Mouse (Mus musculus): ENCODE data around the gene Lcn2.
"Not testable (repeated sequence)": the region's sequence is repeated elsewhere in the genome, so short reads cannot be mapped to it uniquely, and the experiment has no call there.

The Lcn2 gene

DNA sequence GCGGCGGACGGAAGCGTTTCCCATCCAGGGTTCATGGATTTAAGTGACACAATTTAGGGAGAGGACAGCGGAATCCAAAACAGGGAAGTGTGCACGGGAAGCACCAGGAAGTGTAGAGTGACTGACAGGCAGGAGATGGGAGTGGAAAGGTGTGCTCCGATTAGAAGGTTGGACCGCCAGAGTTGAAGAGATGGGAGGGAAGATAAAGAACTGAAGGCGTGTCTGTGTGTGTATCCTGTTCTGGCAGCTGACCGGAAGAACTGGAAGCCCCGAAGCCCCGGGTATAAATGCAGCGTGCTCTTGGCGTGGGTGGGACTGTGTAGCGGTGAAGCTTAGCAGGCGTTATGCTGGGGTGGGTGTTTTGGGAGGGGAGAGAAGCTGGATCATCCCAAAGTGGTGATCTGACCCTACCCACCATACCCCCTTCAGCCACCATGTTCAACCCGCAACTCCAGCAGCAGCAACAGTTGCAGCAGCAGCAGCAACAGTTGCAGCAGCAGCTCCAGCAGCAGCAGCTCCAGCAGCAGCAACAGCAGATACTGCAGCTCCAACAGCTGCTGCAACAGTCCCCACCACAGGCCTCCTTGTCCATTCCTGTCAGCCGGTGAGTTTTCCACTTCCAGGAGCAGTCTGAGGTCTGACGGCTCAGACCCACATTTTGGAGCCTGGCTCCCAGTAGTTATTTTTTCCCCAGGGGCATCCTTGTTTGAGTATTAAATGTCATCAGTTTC lies 24.5 kb downstream of the Lcn2 start:
- peak in 1 of 2 experiments; percentile 44 for DNase-seq

DNA sequence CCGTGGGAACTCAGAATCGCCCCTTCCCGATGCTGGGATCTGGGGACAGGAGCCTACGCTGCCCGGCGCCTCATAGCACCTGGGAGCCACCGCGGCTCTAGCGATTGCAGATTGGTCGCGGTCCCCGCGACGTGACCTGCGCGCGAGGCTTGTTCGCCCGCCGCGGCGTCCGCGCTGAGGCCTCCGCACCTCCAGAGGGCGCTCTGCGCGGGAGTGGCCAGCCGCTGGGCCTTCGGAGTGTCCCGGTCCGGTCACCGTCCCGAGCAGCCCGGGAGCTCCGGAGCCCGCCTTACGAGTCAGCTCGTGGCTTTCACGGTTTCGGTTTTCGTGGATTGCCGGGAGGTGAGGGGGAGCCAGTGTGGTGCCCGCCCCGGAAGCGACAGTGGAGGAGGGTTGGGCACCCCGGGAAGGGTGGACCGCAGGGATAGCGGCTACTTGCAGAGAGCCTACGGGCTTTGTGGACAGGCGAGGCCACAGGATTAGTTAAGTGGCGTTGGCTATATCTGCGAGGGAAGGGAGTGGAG lies 25.2 kb downstream of the Lcn2 start:
- DNase-seq = peak; percentile 93 to 95

DNA sequence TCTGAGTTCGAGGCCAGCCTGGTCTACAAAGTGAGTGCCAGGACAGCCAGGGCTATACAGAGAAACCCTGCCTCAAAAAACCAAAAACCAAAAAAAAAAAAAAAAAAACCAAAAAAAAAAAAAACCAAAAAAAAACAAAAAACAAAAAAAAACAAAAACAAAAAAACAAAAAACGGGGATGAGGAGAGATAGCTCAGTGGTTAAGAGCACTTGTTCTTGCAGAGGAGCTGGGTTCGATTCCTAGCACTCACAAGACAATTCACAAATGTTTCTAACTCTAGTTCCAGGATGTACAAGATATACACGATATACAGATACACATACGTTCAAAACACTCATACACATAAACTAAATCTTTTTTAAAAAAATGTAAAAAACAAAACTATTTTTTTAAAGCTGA lies 25.8 kb downstream of the Lcn2 start:
- DNase-seq = not testable (repeated sequence)

GRCm38 (mm10) chr2:32361437-32361836 lies 26.6 kb downstream of the Lcn2 start:
- peak; percentile 80 to 87 for DNase-seq

- DNase-seq = peak; percentile 78 to 86
Measured at GRCm38 (mm10) chr2:32360741-32361140, 27.3 kb downstream of the Lcn2 start.

DNA sequence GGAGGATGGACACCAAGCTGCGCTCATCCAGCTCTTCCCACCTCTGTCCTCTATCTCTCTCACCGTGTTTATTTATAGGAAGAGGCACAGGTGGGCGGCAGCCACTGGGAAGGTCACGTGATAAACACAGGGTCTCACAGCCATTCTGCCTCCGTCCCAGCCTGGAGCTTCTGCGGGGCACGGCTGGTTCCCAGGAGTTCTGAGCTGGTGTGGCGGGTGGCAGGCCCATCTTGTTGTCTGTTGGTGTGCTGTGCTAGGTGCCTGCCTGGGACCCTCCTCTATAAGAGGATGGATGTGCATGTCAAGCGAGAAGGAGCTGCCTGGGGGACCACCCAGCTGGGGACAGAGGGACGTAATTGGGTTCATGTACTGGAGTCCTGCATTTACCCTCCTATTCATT lies 29.7 kb downstream of the Lcn2 start:
- no peak for DNase-seq

DNA sequence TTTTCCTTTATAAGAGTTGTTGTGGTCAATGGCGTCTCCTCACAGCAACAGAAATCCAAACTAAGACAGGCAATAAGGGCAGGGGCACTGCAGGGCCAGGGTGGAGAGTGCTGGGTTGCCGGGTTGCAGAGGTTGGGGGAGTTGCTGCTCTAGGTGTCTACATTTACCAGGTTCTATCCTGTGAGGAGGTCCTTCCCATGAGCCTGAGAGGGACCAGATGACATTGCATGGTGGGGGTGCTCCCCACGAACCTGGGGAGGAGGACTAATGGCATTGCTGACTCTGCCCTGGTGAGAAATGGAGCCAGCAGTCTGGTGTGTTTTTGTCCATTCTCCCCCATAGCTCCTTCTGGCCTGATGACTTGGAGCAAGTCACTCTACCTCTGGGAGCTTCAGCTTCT lies 30.3 kb downstream of the Lcn2 start:
- DNase-seq = no peak

- no peak for DNase-seq
Measured at GRCm38 (mm10) chr2:32356216-32356615, 31.8 kb downstream of the Lcn2 start.

DNA sequence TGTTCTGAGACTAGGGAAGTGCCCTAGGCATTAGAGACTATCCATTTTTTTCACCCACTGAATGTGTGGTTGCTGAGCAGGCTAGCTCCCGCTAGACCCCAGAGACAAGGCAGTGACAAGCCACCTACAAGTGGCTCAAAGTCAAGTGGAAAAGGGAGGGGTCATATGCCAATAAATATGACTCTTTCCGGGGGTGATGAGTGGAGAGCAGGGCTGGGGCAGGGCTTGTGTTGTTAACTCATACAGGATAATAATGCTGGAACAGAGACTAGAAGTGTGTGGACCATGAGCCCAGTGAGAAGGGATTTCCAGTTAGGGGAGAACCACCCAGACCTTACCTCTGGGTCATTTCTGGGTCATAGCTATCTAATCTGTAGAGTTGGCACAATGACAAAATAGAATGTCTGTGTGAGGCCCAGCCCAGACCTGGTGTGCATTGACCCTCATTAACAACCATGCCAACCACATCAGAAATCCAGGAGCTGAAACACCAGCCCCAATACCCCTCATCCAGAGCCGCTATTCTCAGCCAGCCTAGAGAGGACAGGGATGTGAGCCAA lies 33.6 kb downstream of the Lcn2 start:
- DNase-seq = no peak

- no peak for DNase-seq
Measured at GRCm38 (mm10) chr2:32353836-32354235, 34.2 kb downstream of the Lcn2 start.

GRCm38 (mm10) chr2:32353007-32353542 lies 35.0 kb downstream of the Lcn2 start, which contains the start of gene Dnm1:
TSS of gene Dnm1 (minus strand) at chr2:32353338.
- peak; percentile 94 to 95 for DNase-seq

DNA sequence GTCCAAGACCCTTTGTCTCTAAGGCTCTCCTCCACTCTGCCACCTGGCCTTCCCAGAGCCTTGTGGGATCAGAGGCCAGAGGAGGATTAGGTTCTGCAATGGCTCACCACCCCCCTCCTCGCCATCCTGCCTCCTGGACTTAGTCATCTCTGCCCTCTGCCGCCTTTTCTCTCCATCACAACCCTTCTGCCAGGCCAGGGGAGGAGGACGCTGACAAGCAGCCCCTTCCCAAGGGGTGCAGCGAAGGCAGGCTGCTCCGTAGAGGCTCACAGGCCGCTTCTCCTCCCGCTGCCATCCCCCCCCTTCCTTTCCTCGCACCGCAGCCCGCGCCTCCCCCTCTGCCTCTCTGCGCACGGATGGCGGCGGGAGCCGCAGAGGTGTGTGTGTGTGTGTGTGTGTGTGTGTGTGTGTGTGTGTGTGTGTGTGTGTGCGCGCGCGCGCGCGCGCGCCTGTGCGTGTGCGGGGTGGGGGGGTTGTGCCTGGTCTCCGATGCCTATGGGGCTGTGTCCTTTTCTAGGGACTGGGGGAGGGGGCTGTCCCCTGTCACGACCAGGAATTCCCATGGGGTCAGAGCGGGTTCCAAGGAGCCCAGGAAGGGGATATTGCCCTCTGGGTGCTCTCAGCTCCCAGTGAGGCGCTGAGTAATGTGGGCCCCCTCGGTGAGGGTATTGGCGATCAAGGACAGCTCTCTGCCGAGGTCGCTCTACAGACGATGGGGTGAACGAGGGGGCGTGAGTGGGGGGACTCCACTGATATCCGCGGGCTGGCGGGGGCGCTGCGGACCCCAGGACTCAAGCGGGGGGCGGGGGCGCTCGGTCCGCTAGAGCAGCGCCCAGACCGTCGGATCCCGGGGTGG lies 35.7 kb downstream of the Lcn2 start, which contains the start of gene Ciz1:
TSS of gene Ciz1 (plus strand) at position 177 of the 856 bp plus-strand sequence.
- peak; percentile 56 to 71 for DNase-seq

DNA sequence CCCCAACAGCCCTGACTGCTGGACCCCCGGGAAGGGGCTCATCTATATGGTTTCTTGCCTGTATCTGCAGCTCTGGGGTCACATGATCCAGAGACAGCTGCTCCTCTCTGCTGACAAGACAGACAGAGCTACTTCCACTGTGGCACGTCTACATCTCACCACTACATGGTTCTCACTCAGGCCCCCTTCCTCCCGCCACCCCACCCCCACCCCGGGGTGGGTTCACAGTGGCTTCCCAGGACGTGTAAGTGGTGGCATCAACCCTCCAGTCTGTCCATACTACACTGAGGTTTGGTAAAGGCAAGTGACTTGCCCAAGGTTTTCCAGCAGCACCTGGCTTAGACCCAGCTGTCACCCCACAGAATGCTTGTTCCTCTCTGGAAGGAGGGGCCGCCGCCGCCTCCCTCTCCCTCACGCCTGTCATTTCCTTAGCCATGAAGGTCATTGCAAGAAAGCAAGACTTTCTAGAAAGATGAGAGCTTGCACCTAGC lies 36.5 kb downstream of the Lcn2 start:
- DNase-seq = no peak

DNA sequence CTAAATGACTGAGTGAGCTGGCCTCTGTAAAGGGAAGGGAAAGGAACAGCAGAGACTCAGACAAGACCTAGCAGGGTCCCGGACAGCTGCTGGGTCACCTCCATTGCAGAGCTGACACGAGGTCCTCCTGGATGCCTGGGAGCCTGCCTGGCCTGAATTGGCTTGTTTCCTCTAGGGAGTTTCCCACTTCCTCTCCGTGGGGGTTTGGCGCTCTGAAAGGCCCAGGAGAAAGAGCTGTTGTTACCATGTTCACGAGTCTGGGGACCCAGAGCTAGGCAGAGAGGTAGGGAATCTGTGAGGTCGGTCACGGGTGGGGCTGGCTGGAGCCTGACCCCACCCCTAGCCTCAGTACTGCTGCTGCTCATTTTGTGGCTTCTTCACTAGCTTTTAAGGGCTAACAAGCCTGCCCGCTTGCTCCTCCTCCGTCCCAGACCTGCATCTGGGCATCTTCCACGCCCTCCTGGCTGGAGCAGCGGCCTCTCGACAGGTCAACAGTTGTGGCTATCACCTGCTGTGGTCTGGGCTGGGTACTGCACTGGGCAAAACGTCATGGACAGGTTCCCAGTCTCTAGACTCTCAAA lies 37.5 kb downstream of the Lcn2 start:
- DNase-seq = peak in 1 of 2 experiments; percentile 34

DNA sequence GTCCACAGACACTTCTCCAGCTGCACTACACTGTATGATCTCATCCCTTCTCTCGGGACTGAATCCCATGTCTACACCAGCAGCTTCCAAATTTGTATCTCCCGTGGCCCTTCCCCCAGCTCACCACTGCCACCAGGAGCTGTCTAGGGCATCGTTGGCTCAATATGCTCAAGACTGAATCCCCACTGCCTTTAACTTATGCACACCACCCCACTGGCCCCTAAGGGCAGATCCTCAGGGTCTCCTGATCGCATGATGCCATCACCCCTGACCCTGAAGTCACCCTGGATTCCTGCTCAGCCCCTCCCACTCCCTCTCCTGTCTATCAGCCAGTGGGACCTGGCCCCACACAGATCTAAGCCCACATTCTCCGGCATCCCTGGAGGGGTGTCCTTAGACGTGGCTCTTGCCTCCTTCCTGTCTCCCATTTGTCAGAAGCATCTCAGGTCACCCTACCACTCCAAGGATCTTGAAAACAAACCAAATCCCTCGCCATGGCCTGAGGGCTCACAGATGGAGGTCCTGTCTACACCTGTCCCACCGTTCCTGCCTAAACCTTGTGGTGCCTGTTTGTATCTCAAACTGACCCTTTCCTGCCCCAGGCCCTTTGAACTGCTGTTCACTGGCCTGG lies 38.3 kb downstream of the Lcn2 start:
- DNase-seq = no peak

- no peak for DNase-seq
Measured at GRCm38 (mm10) chr2:32348311-32348710, 39.7 kb downstream of the Lcn2 start.

GRCm38 (mm10) chr2:32347019-32347418 lies 41.0 kb downstream of the Lcn2 start:
- DNase-seq = no peak

GRCm38 (mm10) chr2:32344598-32345321 lies 43.3 kb downstream of the Lcn2 start:
- DNase-seq = no peak

DNA sequence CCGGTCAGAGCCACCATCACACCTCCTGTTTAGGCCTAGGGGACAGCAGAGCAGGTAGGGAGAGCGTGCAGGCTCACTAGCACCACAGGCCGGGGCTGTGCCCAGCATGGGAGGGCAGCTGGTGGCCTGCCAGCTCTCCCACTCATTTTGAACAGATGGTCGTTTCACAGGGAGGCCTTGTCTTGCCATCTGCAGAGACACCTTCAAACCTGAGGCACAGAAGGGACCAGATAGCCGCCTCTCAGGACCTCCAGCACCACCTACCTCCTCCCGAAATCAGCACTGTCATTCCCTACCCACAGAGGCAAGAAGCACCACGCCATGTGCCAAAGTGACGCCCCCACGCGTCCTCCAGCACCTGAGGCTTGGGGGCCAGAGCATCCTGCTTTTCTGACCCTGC lies 44.0 kb downstream of the Lcn2 start:
- DNase-seq = peak in 1 of 2 experiments; percentile 36

DNA sequence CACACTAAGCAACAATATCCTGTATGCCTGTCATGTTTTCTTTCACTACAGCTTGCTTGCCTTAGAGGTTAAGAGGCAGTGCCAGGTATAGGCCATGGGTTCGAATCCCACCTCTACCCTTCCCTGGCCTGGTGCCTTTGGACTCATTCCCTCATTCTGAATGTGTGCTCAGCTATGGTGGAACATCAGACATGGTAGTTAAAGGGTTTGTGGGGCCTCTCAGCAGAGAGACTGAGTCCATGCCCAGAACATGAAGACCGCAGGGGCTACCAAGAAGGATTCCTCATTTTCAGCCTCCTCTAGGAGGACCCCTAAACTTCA lies 44.7 kb downstream of the Lcn2 start:
- no peak for DNase-seq

Measured in kidney, postnatal 4 days (tissue).